Mouse (Mus musculus): Measurements from ENCODE around the gene Tnfrsf13b. TPM values are rescaled to one million over a fixed set of nuclear protein-coding genes. Genes with fewer than 3 reads are reported as not detected.

The Tnfrsf13b gene
- total RNA-seq (2021), result under 1 TPM; 0.67 to 0.79 TPM
- long read RNA-seq, partial matches to known transcripts, result 0 of 2 reads
- long read RNA-seq, other reads (novel, unspliced or antisense), result 0 of 2 reads

GRCm38 (mm10) chr11:61126606-61127355 lies at the start of gene Tnfrsf13b:
Gene Tnfrsf13b (plus strand): TSS chr11:61126755.
- no peak for DNase-seq (ENCODE audit: low spot score in 2 of 2)

- no peak for DNase-seq (ENCODE audit: low spot score in 2 of 2)
Observed at GRCm38 (mm10) chr11:61081624-61082023, 44.9 kb upstream of the Tnfrsf13b start.

GRCm38 (mm10) chr11:61090195-61090594 lies 36.4 kb upstream of the Tnfrsf13b start:
- no peak for DNase-seq (ENCODE audit: low spot score in 2 of 2)

- DNase-seq (ENCODE audit: low spot score in 2 of 2), result no peak
Observed at GRCm38 (mm10) chr11:61091192-61091591, 35.4 kb upstream of the Tnfrsf13b start.

GRCm38 (mm10) chr11:61091642-61092262 lies 34.8 kb upstream of the Tnfrsf13b start:
- peak; percentile 67 to 89 for DNase-seq (ENCODE audit: low spot score in 2 of 2)

- no peak for DNase-seq (ENCODE audit: low spot score in 2 of 2)
Observed at GRCm38 (mm10) chr11:61098046-61098445, 28.5 kb upstream of the Tnfrsf13b start.

GRCm38 (mm10) chr11:61102397-61103339 lies 23.9 kb upstream of the Tnfrsf13b start:
- no peak for DNase-seq (ENCODE audit: low spot score in 2 of 2)

GRCm38 (mm10) chr11:61104241-61104901 lies 22.2 kb upstream of the Tnfrsf13b start:
- DNase-seq (ENCODE audit: low spot score in 2 of 2), result peak; percentile 64 to 92

GRCm38 (mm10) chr11:61108911-61109361 lies 17.6 kb upstream of the Tnfrsf13b start:
- DNase-seq (ENCODE audit: low spot score in 2 of 2), result no peak

- no peak for DNase-seq (ENCODE audit: low spot score in 2 of 2)
Observed at GRCm38 (mm10) chr11:61109707-61110106, 16.8 kb upstream of the Tnfrsf13b start.

GRCm38 (mm10) chr11:61110113-61110512 lies 16.4 kb upstream of the Tnfrsf13b start:
- DNase-seq (ENCODE audit: low spot score in 2 of 2), result no peak

- no peak for DNase-seq (ENCODE audit: low spot score in 2 of 2)
Observed at GRCm38 (mm10) chr11:61110928-61111327, 15.6 kb upstream of the Tnfrsf13b start.

- no peak for DNase-seq (ENCODE audit: low spot score in 2 of 2)
Observed at GRCm38 (mm10) chr11:61111472-61111871, 15.1 kb upstream of the Tnfrsf13b start.

GRCm38 (mm10) chr11:61112323-61112995 lies 14.1 kb upstream of the Tnfrsf13b start:
- DNase-seq (ENCODE audit: low spot score in 2 of 2), result no peak

GRCm38 (mm10) chr11:61116226-61116625 lies 10.3 kb upstream of the Tnfrsf13b start:
- no peak for DNase-seq (ENCODE audit: low spot score in 2 of 2)

- no peak for DNase-seq (ENCODE audit: low spot score in 2 of 2)
Observed at GRCm38 (mm10) chr11:61119996-61120583, 6.5 kb upstream of the Tnfrsf13b start.

- no peak for DNase-seq (ENCODE audit: low spot score in 2 of 2)
Observed at GRCm38 (mm10) chr11:61122283-61122768, 4.2 kb upstream of the Tnfrsf13b start.

- no peak for DNase-seq (ENCODE audit: low spot score in 2 of 2)
Observed at GRCm38 (mm10) chr11:61122769-61123288, 3.7 kb upstream of the Tnfrsf13b start.

GRCm38 (mm10) chr11:61123886-61124285 lies 2.7 kb upstream of the Tnfrsf13b start:
- no peak for DNase-seq (ENCODE audit: low spot score in 2 of 2)
